Comparison of ENCODE assay signal across 28 mouse cellular contexts in genomic region chr9:83101691-83102090, GRCm38 (mm10). TPM values are rescaled to one million over a fixed set of nuclear protein-coding genes. Genes with fewer than 3 reads are reported as not detected.
DNase-seq lines count a peak whose midpoint lies in the region; ATAC-seq and TF ChIP-seq lines count a peak whose summit lies in the region.
"Had no signal": no experiment of that assay in that cellular context is flagged by ENCODE, and none has a peak within 500 bp of the region (broad histone marks: within the 10 kb centered on the region; RNA-seq: fewer than 3 reads in every experiment).

No protein-coding gene starts in this region.

- H3ac ChIP-seq in C2C12 (ENCODE audit: control insufficient read depth, insufficient read length, low read depth): no peak overlapping the region

- H3K9ac ChIP-seq in hindbrain, embryonic 13.5 days: no peak overlapping the region
- H3K9ac ChIP-seq: embryonic facial prominence, embryonic 12.5 days; embryonic facial prominence, embryonic 15.5 days; forebrain, postnatal 0 days; hindbrain, embryonic 14.5 days had no signal

- no peaks in the 10 kb centered on the region for H3K79me3 ChIP-seq in C2C12 (ENCODE audit: low read depth)

- H3K27me3 ChIP-seq in C2C12 (ENCODE audit: control insufficient read depth, insufficient read depth, insufficient read length): no peaks in the 10 kb centered on the region
- no peaks in the 10 kb centered on the region for H3K27me3 ChIP-seq in hindbrain, embryonic 13.5 days
- H3K27me3 ChIP-seq: embryonic facial prominence, embryonic 12.5 days; embryonic facial prominence, embryonic 15.5 days had no signal

- no peaks in the 10 kb centered on the region for H3K36me3 ChIP-seq in C2C12 (ENCODE audit: control insufficient read depth, insufficient read depth)
- H3K36me3 ChIP-seq in hindbrain, embryonic 13.5 days: no peaks in the 10 kb centered on the region
- H3K36me3 ChIP-seq: embryonic facial prominence, embryonic 15.5 days; hindbrain, embryonic 10.5 days had no signal

- H3K4me3 ChIP-seq in C2C12 (ENCODE audit: insufficient read depth, poor library complexity, severe bottlenecking): no peak overlapping the region
- H3K4me3 ChIP-seq in cortical plate, adult 2 months (ENCODE audit: insufficient read depth, low read length): no peak overlapping the region
- H3K4me3 ChIP-seq in hindbrain, embryonic 13.5 days: no peak overlapping the region
- H3K4me3 ChIP-seq: embryonic facial prominence, embryonic 12.5 days; embryonic facial prominence, embryonic 15.5 days; hindbrain, embryonic 10.5 days had no signal

- TF ChIP-seq POLR2A in cortical plate, adult 2 months (IDR thresholded peaks at IDR 0.05; ENCODE audit: extremely low read depth, insufficient read depth, low read length): no peak

- WGBS in hindbrain, embryonic 13.5 days: 89% methylated on average over 3 of the region's 3 CpGs

- H3K27ac ChIP-seq in cortical plate, adult 2 months (ENCODE audit: insufficient read depth, low read length): 0 out of 2 replicates have a peak overlapping the region, but pooled peaks have one; percentile 6
- no peak overlapping the region for H3K27ac ChIP-seq in hindbrain, embryonic 13.5 days
- H3K27ac ChIP-seq: embryonic facial prominence, embryonic 12.5 days; embryonic facial prominence, embryonic 15.5 days; hindbrain, embryonic 10.5 days; hindbrain, embryonic 14.5 days; hindbrain, postnatal 0 days had no signal

- H3K79me2 ChIP-seq in C2C12 (ENCODE audit: control insufficient read depth, insufficient read depth): no peaks in the 10 kb centered on the region

- no peaks in the 10 kb centered on the region; the same call in 1 of the 2 replicates for H3K4me1 ChIP-seq in cortical plate, adult 2 months (ENCODE audit: control insufficient read depth, insufficient read depth, low read length)
- H3K4me1 ChIP-seq in hindbrain, embryonic 13.5 days (replicated peaks): no peaks in the 10 kb centered on the region

- peak; percentile 33; the same call in 1 of the 2 replicates for ATAC-seq in frontal cortex, adult (ENCODE audit: low TSS enrichment)
- no peak for ATAC-seq in hindbrain, embryonic 13.5 days (ENCODE audit: low FRiP score)
- ATAC-seq: forebrain, embryonic 14.5 days; forebrain, postnatal 0 days; hindbrain, postnatal 0 days; inflammation-experienced regulatory T-cells, adult 6 months; intestine, embryonic 16.5 days had no signal

- no peak for DNase-seq in frontal cortex, postnatal 14 days (ENCODE audit: low spot score in 2 of 2)
- peak; percentile 15 for DNase-seq in NIH3T3 (ENCODE audit: low read depth)
- DNase-seq in ovary, postnatal 14 days (ENCODE audit: low spot score): no peak
- DNase-seq in cerebellum, postnatal 36 days: no peak
- DNase-seq: adrenal gland, postnatal 10 days; adrenal gland, postnatal 36 days; cerebellum, adult 11 months; cerebellum, adult 2 months; cerebellum, adult 9-11 months; cerebellum, postnatal 25 days; forebrain, postnatal 0 days; gastrocnemius, postnatal 10 days; gastrocnemius, postnatal 36 days; heart, postnatal 36 days; kidney, adult 18-20 months had no signal

- TF ChIP-seq CTCF in C2C12 (IDR thresholded peaks at IDR 0.05; ENCODE audit: control insufficient read depth, insufficient read depth, insufficient read length): no peak
- TF ChIP-seq CTCF in cortical plate, adult 2 months (IDR thresholded peaks at IDR 0.05; ENCODE audit: extremely low read depth, insufficient read depth, low read length): no peak

- no peaks in the 10 kb centered on the region for H3K9me3 ChIP-seq in hindbrain, embryonic 13.5 days
- H3K9me3 ChIP-seq: embryonic facial prominence, embryonic 12.5 days; embryonic facial prominence, embryonic 15.5 days; hindbrain, embryonic 10.5 days had no signal

- H3K4me2 ChIP-seq in hindbrain, embryonic 13.5 days: no peak overlapping the region
- H3K4me2 ChIP-seq: embryonic facial prominence, embryonic 12.5 days; embryonic facial prominence, embryonic 15.5 days; heart, embryonic 11.5 days; hindbrain, embryonic 14.5 days had no signal

TF ChIP-seq in C2C12, 6 proteins besides CTCF, POLR2A, EP300 and RAD21:
- TF ChIP-seq FOSL1 (IDR thresholded peaks at IDR 0.05; ENCODE audit: insufficient read depth, low read length, poor library complexity, severe bottlenecking) (peak; percentile 61), CEBPB (IDR thresholded peaks at IDR 0.05; ENCODE audit: low read depth) (no peak), MYOG (IDR thresholded peaks at IDR 0.05; ENCODE audit: control insufficient read depth, extremely low read depth, insufficient read length) (no peak), USF1 (IDR thresholded peaks at IDR 0.05; ENCODE audit: low read depth) (no peak), MAX (IDR thresholded peaks at IDR 0.05) (no peak)

RNA-seq across cellular contexts. Expression of gene Hmgn3, which starts 44.8 kb away (rescaled TPM):
- 41.6 TPM for polyA plus RNA-seq in C2C12 (2012; fragmentation: generic; extraction: Trizol)
- 151 and 172 TPM in 2 replicates for polyA plus RNA-seq in cortical plate, adult 2 months (2012; rRNA removed)
- 104 and 106 TPM in 2 replicates for polyA plus RNA-seq in hindbrain, embryonic 13.5 days (2015; fragmentation: Nextera tagmentation; extraction: Ambion mirVana)
